Mouse (Mus musculus): ENCODE data around the gene Samd10.

Samd10 gene

GRCm38 (mm10) chr2:181574921-181575545 is 24.0 kb downstream of the Samd10 start:
- no peak for DNase-seq

- DNase-seq = no peak
Observed at GRCm38 (mm10) chr2:181573961-181574360, 25.1 kb downstream of the Samd10 start.

DNA sequence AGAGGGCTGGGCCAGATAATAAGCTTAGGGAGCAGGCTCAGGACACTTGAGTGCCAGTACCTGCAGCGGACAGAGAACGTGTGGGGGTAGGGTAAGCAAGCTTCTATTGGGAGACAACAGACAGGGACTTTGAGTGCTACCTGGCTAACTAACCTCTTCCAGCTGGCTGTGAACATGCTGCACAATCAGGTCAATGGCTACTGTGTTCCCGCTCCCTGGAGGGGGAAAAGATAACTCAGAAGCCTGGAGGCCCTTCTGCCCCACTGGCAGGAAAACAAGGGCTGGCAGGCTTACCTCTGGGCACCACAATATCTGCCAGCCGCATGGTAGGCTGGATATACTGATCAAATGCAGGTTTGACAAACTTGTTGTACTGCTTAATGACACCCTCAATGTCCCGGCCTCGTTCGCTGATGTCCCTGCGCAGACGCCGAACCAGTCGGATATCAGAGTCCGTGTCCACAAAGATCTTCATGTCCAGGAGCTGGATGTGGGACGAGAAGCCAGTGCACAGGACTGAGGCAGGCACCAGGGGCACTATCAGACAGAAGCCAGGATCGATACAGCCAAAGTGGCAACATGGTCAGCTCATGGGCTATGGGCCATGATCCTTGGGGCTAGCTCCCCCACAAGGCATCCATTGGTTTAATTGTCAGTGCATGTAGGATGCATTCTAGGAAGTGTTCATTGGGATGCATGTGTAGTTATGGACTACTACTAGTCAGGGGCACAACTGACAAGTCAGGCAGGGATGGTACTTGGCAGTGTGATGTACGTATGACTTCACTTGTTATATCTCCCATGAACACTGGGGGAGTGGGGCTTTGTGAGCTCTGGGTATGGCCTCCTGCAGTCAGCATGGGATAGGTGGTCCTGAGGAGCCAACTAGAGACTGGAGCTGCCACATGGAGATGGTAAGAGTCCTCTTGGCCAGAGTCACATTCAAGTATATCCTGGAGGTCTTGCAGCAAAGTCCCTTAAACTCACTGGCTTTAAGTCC is 25.8 kb downstream of the Samd10 start:
- no peak for DNase-seq

DNA sequence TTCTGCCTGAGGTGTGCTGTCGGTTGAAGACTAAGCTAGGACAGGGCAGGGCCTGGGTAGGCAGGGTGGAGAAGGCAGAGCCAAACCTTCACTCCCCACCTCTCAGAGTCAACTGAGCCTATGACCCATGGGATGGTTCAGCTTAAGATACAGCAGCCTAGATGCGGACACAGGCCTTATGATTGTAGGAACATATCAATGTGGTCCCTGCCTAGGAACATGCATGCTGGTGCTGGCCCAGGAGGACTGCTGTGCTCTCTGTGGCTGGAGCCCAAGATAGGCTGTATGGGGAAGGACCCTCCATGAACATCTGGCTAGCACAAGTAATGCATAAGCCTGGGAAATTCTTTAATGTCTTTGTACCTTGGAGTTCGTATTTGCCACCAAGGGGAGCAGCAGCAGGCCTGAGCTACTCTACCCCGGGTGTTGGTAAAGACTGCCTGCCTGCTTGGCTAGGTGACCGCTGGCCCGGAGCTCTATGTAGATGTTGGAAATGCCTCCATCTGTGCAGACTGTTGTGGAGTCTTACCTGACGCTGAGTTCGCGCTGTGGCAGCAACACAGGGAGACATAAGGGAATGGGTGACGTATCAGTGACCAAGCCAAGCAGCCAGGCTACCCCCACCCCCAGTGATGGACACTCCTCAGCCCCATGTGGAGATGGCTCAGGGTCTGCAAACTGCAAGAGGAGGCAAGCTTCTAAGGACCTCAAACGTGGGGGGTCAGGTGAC is 26.9 kb downstream of the Samd10 start:
- no peak for DNase-seq

DNA sequence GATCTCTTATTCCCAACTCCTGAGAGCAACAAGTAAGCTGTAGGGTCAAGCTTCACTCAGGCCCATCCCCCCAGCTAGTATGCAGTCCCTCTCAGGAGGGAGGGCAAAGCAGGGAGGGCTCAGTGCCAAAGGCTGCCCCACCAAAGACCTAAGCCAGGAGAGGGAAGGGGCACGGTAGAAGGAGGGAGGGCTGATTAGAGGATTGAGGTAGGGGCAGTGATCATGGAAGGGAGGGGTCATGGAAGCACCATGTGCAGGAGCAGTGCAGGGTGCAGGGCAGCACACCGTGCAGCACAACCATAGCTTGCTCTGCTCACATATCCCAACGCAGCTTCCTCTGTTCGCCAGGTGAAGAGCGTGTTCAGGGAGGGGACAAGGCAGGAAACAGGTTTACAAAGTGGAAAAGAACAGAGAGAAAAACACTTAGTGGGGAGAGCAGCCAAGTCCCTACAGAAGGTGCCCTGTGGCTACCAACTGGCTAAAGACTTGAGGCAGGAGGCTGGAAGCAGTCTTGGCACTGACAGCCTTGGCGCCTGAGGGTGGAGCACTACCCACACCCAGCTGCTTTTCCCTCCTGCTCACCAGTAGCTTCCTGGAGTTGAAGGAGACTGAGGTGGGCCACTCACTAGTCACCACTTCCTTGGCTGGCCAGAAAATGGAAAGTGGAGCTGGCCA is 28.0 kb downstream of the Samd10 start:
- peak; percentile 49 for DNase-seq

DNA sequence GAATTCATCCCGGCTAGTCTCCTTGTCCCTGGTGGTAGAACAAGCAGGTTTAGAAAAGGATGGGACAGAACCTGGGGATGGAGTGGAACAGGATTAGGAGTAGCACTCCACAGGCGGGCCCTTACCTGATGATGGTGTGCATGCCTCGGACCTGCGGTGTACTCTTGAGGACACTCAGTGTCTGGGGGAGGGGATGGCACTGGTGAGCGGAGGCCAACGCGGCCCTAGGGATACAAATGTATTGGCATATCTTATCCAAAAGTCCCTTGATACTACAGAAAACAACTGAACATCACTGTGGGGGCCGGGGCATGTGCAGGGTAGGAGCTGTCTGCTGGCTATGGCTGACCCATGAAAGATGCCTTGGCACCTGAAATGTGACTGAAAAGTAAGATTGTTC is 28.6 kb downstream of the Samd10 start:
- DNase-seq = no peak

DNA sequence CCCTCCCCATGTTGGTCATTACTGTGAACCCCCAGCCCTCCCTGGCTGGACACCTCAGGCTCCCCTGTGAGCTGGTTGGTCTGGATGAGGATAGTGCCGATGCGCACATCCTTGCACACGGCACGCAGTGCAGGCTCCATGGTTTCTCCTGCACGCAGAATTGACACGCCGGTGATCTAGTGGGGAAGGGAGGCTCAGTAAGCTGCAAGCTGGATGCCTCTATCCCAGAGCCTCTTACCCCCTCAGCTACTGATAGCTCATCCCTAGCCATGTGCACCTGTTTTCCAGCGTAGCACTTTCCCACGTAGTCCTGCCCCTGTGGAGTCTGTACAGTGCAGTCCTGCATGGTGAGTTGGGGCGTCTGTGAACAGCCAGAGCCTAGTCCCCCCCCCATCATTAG is 29.2 kb downstream of the Samd10 start:
- DNase-seq = no peak

DNA sequence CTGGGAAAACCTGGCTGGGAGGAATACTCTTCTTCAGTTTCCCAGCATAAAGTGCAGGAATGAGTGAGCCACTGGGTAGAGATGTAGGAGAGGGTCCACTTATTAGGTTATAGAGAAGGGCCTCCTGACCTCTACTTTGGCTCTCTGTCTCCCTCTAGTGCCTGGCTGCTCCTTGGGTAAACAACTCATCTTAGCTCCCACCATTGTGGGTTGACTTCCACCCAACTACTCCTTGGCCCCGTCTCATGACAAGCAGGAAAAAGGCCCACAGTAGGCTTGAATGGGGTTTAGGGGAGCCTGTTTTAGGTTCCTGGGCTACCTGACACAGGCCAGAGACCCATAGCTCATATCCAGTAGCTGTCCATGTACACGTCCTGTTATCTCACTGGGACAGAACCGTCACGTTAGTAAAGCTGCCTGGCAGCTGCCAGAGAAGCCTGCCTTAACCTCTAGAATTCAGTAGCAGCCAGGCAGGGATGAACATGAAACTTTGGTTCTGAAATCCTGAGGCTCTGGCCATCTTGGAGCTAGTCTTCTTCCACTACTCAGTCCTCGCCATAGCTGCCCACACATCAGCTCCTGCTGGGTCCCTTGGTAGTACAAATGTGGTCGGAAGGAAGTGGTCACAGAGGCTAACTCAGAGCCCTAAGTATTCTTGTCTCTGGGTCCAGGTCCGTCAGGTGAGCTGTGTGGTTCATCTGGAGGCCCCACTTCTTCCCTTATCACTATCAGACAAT is 30.6 kb downstream of the Samd10 start:
- DNase-seq = no peak

- DNase-seq = no peak
Observed at GRCm38 (mm10) chr2:181567338-181567737, 31.7 kb downstream of the Samd10 start.

GRCm38 (mm10) chr2:181553772-181554171 is 45.2 kb downstream of the Samd10 start:
- DNase-seq = no peak

GRCm38 (mm10) chr2:181550233-181550632 is 48.8 kb downstream of the Samd10 start:
- no peak for DNase-seq

GRCm38 (mm10) chr2:181548682-181549081 is 50.3 kb downstream of the Samd10 start:
- no peak for DNase-seq

DNA sequence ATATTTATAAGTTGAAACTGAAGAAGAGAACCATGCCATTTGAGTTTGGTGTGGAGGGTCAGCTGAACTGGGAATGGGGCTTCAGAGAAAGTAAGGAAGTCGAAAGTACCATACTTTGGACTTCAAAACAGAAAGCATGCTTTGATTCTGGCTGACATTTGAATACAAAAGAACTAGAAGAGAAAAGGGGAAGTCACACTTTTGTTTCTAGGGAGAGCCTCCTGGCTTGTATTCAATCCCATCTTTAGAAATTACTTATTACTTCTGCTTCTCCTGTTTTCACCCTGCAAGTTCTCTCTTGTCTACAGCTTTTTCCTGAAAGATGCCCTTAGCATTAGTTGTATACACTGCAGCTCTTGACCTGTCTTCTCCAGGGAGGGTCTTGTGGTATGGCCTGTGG is 50.8 kb downstream of the Samd10 start:
- DNase-seq = no peak

DNA sequence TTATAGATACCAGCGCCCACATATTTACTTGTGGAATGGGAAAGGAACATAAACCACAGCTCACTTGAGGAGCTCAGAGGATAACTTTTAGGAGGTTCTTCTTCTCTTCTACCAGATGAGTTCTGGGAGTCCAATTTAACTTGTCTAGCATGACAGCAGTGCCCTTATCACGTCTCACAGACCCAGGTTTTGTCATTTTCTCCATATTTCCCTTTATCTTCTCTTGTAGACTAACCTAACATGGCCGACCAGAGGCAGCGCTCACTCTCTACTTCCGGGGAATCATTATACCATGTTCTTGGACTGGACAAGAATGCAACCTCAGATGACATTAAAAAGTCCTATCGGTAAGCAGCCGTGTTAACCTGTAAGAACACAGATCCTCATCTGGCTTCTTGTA is 52.9 kb downstream of the Samd10 start:
- no peak for DNase-seq
